Mouse (Mus musculus) kidney, embryonic 16.5 days (tissue): Measurements from ENCODE around the gene Ildr1. TPM values are rescaled to one million over a fixed set of nuclear protein-coding genes. Genes with fewer than 3 reads are reported as not detected.

Experiments
- ATAC-seq: fragments of 200-750 bp; cut with Nextera tagmentation; 2 replicates; pipeline ENCODE4 v1.8.0; 2017; ENCODE audit warnings: moderate TSS enrichment; ENCODE audit not compliant: low FRiP score, low TSS enrichment
- H3K27ac ChIP-seq: fragments of 300-500 bp; sonication (generic); 2 replicates; pipeline ENCODE4 v1.5.1; 2014; ENCODE audit warnings: low read length
- H3K27me3 ChIP-seq: fragments of 300-500 bp; sonication (generic); 2 replicates; pipeline ENCODE4 v1.6.1; 2014; ENCODE audit warnings: low read length, control low read depth, mixed read lengths; ENCODE audit not compliant: insufficient read depth
- H3K36me3 ChIP-seq: fragments of 300-500 bp; sonication (generic); 2 replicates; pipeline ENCODE4 v1.6.1; 2014; ENCODE audit warnings: low read length, control low read depth, mixed read lengths; ENCODE audit not compliant: insufficient read depth
- H3K4me1 ChIP-seq: fragments of 300-500 bp; sonication (generic); 2 replicates; pipeline ENCODE4 v1.6.1; 2014; ENCODE audit warnings: low read length, control low read depth, mixed read lengths; ENCODE audit not compliant: insufficient read depth
- H3K4me2 ChIP-seq: fragments of 300-500 bp; sonication (generic); replicated peaks from 2 replicates; pipeline ENCODE4 v1.6.1; 2014; ENCODE audit warnings: low read depth, low read length
- H3K4me3 ChIP-seq: fragments of 300-500 bp; sonication (generic); 2 replicates; pipeline ENCODE4 v1.5.1; 2014; ENCODE audit warnings: mild to moderate bottlenecking, low read length
- H3K9ac ChIP-seq: fragments of 300-500 bp; sonication (generic); replicated peaks from 2 replicates; pipeline ENCODE4 v1.6.1; 2014; ENCODE audit warnings: low read length
- H3K9me3 ChIP-seq: fragments of 300-500 bp; sonication (generic); 2 replicates; pipeline ENCODE4 v1.6.1; 2016; ENCODE audit warnings: low read length, control low read depth
- whole genome bisulfite sequencing: fragments of 180-500 bp; shearing (Covaris S2); extraction: QIAGEN DNeasy Blood & Tissue Kit; methylation state at CpG from one replicate; pipeline ENCODE4 v1.1.7; 2014; 5-methylcytosine and 5-hydroxymethylcytosine counted together
- polyA plus RNA-seq: library from polyadenylated mRNA; unstranded; fragments of >200 nt; fragmentation: Nextera tagmentation; extraction: Ambion mirVana; gene quantifications from 2 replicates; pipeline ENCODE4 v1.2.1, GENCODE M21; 2015

Gene Ildr1
- 8.8 and 9.6 TPM in 2 replicates for polyA plus RNA-seq

DNA sequence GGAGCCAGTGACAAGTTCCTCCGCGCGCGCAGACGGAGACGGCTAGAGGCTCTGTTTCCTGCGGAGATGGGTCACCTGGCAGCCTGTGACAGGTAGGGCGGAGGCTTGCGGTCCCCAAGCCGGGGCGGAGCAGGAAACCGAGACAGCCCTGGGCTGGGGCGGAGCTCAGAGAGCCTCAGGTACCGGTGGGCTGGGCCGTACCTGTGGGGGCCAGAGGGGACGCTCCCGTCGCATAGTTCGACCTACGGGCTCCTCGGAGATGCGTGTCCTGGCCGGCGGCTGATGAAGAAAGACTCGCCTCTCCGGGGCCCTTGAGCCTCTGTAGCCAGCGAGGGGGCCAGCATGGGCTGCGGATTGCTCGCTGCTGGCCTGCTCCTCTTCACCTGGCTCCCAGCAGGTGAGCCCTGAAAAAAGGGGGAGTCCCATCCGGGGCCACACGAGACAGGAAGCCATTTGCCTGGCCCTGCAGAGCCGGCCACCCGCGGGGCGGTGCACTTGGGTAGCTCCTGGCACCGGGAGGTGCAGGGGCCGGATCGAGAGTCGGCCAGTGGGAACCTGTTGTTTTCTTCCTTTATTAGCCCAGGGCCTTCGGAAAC, at the start of gene Ildr1:
TSS of gene Ildr1 (plus strand) at position 161 of the 596 bp plus-strand sequence.
- peak; percentile 92 for ATAC-seq
- H3K27ac ChIP-seq, result peak within 1 kb of the TSS; percentile 46; the same call in 1 of the 2 replicates

DNA sequence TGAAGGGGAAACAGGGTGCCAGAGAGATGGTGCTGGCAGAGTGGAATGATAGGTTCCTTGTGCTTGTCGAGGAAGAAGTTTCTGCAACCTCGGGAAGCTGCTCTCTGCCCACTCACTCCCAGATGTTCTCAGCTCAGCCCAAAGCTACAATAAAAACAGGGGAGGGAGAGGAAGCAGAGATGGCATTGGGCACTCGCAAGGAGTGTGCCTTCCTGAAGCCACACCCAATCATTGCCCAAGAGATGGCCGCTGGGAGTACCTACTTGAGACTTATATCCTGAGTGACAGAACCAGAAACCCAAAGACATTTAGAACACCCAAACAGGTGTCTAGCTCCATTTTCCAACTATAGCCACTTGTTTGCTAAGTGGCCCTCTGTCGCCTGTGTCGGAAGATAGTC, 48.7 kb upstream of the Ildr1 start:
- Histone ChIP-seq H3K36me3 (no peaks in the 10 kb centered on the region), H3K9me3 (no peaks in the 10 kb centered on the region), H3K9ac (no peak overlapping the region), H3K4me1 (no peaks in the 10 kb centered on the region), H3K27ac (no peak overlapping the region), H3K4me3 (no peak overlapping the region), H3K27me3 (no peaks in the 10 kb centered on the region), H3K4me2 (no peak overlapping the region)
- ATAC-seq, result no peak
- WGBS, result 81% methylated on average over 6 of the region's 6 CpGs

More for the DNA sequence above, at the start of gene Ildr1:
- Histone ChIP-seq H3K4me2 (peak within 1 kb of the TSS; percentile 72), H3K36me3 (no peaks in the 10 kb centered on the region), H3K4me3 (peak within 1 kb of the TSS; percentile 59), H3K27me3 (peaks cover 13% of the 10 kb centered on the region), H3K9me3 (no peaks in the 10 kb centered on the region), H3K9ac (peak within 1 kb of the TSS; percentile 68), H3K4me1 (0 out of 2 replicates have a peak, but pooled peaks cover 3% of the 10 kb centered on the region)
- under 1% methylated on average over 39 of the region's 40 CpGs for whole genome bisulfite sequencing

GRCm38 (mm10) chr16:36649304-36649703, 44.5 kb upstream of the Ildr1 start:
- H3K4me1 ChIP-seq, result no peaks in the 10 kb centered on the region
- no peak overlapping the region for H3K9ac ChIP-seq
- H3K36me3 ChIP-seq, result no peaks in the 10 kb centered on the region
- H3K27ac ChIP-seq, result no peak overlapping the region
- no peak for ATAC-seq
- no peaks in the 10 kb centered on the region for H3K27me3 ChIP-seq
- H3K4me2 ChIP-seq, result no peak overlapping the region
- WGBS, result 50% methylated on average over 3 of the region's 3 CpGs
- no peaks in the 10 kb centered on the region for H3K9me3 ChIP-seq
- H3K4me3 ChIP-seq, result no peak overlapping the region

- no peak for ATAC-seq
- Histone ChIP-seq H3K4me2 (no peak overlapping the region), H3K9ac (no peak overlapping the region), H3K9me3 (no peaks in the 10 kb centered on the region), H3K27ac (no peak overlapping the region), H3K36me3 (no peaks in the 10 kb centered on the region), H3K4me1 (no peaks in the 10 kb centered on the region), H3K4me3 (no peak overlapping the region), H3K27me3 (no peaks in the 10 kb centered on the region)
- 83% methylated on average over 4 of the region's 4 CpGs for WGBS
Measured at GRCm38 (mm10) chr16:36650511-36650910, 43.3 kb upstream of the Ildr1 start.

DNA sequence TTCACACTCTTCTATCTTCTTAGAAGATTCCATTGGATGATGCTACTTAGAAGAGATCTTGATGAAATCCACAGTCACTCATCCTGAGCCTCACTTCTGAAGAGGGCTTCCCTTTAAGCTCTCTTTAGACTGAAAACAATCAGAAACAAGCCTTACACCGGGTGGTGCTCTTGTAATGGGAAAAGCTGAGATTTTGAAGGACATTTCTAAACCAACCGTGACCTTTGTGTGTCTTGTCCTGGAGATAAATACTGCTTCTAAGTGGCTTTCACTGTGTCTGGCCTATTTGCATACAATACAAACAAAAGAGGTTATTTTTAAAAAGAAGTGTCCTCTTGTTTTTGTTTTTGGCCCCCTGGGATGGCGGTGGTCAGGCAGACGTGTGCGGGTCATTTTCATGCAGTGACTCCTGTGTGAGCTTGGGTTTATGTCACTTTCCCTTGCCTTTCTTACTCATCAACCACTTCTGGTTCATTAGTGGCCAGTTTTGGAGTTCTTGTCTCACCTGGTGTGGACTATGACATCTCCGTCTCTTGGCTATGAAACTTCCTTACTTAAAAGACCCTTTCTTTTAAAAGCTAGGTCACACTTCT, 42.5 kb upstream of the Ildr1 start:
- Histone ChIP-seq H3K4me2 (no peak overlapping the region), H3K4me1 (no peaks in the 10 kb centered on the region), H3K4me3 (no peak overlapping the region), H3K9ac (no peak overlapping the region), H3K9me3 (no peaks in the 10 kb centered on the region), H3K36me3 (no peaks in the 10 kb centered on the region), H3K27ac (no peak overlapping the region), H3K27me3 (no peaks in the 10 kb centered on the region)
- no peak for ATAC-seq
- 75% methylated on average over 6 of the region's 6 CpGs for WGBS

GRCm38 (mm10) chr16:36655199-36655598, 38.6 kb upstream of the Ildr1 start:
- Histone ChIP-seq H3K36me3 (no peaks in the 10 kb centered on the region), H3K27ac (no peak overlapping the region), H3K4me3 (no peak overlapping the region), H3K4me2 (no peak overlapping the region), H3K9me3 (peaks cover 4% of the 10 kb centered on the region), H3K4me1 (no peaks in the 10 kb centered on the region), H3K9ac (no peak overlapping the region), H3K27me3 (no peaks in the 10 kb centered on the region)
- WGBS, result 100% methylated on average over 1 of the region's 1 CpGs
- no peak for ATAC-seq

DNA sequence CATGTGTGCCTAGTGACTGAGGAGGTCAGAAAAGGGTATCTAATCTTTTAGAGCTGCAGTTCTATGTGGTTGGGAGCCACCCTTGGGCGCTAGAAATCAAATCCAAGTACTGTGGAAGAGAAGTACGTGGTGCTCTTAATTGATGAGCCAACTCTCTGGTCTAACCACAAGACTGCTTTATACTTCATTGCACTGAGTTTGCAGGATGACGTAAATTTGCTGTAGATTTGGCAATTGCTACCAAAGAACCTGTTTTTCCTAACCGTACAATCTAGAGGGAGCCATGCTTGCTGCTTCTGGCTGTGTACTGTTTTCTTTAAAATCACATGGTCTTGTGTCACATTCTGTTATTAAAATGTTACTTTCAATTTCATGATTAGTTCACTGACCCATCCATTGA, 37.9 kb upstream of the Ildr1 start:
- no peak overlapping the region for H3K4me2 ChIP-seq
- H3K4me1 ChIP-seq, result no peaks in the 10 kb centered on the region
- H3K9me3 ChIP-seq, result peaks cover 4% of the 10 kb centered on the region
- ATAC-seq, result no peak
- H3K27me3 ChIP-seq, result no peaks in the 10 kb centered on the region
- no peak overlapping the region for H3K4me3 ChIP-seq
- no peak overlapping the region for H3K9ac ChIP-seq
- no peaks in the 10 kb centered on the region for H3K36me3 ChIP-seq
- WGBS, result 77% methylated on average over 4 of the region's 4 CpGs
- H3K27ac ChIP-seq, result no peak overlapping the region

DNA sequence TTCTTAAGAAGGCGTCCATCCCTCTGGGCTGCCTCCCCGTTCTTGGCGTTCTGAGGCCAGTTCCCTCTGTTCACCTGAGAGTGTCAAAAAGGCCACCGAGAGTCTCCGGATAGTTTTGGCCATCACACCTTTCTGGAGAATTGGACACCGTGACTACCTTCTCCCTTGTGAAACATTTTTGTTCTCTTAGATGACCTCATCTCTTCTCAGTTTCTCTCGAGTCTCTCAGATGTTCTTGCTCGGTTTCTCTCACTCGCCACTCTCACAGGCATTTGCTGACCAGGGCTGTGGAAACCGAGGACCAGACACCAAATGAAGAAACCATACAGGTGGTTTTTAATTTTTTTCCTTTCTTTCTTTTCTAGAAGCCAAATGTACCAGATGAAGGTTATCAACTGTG, 32.4 kb upstream of the Ildr1 start:
- H3K9ac ChIP-seq, result no peak overlapping the region
- H3K4me3 ChIP-seq, result no peak overlapping the region
- no peaks in the 10 kb centered on the region for H3K36me3 ChIP-seq
- H3K9me3 ChIP-seq, result peaks cover 4% of the 10 kb centered on the region
- no peak for ATAC-seq
- no peaks in the 10 kb centered on the region for H3K4me1 ChIP-seq
- no peak overlapping the region for H3K4me2 ChIP-seq
- no peaks in the 10 kb centered on the region for H3K27me3 ChIP-seq
- WGBS, result 74% methylated on average over 10 of the region's 10 CpGs
- H3K27ac ChIP-seq, result no peak overlapping the region

DNA sequence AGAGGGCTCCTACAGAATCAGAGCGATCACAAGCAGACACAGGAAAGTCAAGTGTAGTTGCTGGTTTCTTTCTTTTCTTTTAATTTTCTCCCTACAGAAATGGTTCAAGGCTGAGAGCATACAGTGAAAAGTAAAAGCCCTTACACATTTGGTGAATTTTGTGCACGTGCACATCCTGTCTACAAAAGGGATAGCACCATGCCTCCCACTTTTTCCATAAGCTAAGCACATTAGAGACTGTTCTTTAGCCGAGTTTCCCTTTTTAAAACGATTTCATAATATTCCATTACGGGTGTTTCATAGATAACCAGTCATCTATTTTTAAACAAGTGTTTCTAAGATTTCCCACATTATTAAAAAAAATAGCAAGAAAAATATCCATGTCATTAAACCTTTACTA, 30.3 kb upstream of the Ildr1 start:
- ATAC-seq, result no peak
- H3K4me2 ChIP-seq, result no peak overlapping the region
- no peaks in the 10 kb centered on the region for H3K9me3 ChIP-seq
- H3K9ac ChIP-seq, result no peak overlapping the region
- H3K4me3 ChIP-seq, result no peak overlapping the region
- no peaks in the 10 kb centered on the region for H3K27me3 ChIP-seq
- no peak overlapping the region for H3K27ac ChIP-seq
- no peaks in the 10 kb centered on the region for H3K36me3 ChIP-seq
- no peaks in the 10 kb centered on the region for H3K4me1 ChIP-seq
- 88% methylated on average over 5 of the region's 5 CpGs for WGBS

DNA sequence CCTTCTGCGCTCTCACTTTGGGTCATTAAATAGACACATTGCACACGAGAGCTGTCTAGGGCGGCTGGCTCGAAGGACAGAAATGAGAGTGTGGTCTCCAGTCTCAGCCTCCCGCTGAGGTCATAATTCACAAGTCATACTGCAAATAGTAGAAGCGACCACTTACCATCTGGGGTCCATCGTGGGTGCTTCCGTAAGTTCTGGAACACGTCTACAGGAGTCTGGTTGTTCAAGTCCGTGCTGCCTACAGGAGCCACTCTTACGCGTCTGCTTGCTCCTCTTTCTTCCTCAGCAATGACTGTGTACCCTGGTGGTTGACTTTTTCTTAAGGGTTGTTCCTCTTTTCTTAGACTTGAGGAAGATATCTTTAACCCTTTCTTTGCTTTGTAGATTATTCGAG, 28.0 kb upstream of the Ildr1 start, which contains the start of gene Cd86:
TSS of gene Cd86 (minus strand) at position 300 of the 400 bp plus-strand sequence.
- no peak for ATAC-seq
- H3K4me2 ChIP-seq, result no peak within 1 kb of the TSS

More for the DNA sequence above, 28.0 kb upstream of the Ildr1 start, which contains the start of gene Cd86:
- no peak within 1 kb of the TSS for H3K27ac ChIP-seq
- 49% methylated on average over 13 of the region's 13 CpGs for WGBS
- H3K27me3 ChIP-seq, result no peaks in the 10 kb centered on the region
- H3K4me1 ChIP-seq, result no peaks in the 10 kb centered on the region
- no peaks in the 10 kb centered on the region for H3K36me3 ChIP-seq
- no peaks in the 10 kb centered on the region for H3K9me3 ChIP-seq
- H3K4me3 ChIP-seq, result no peak within 1 kb of the TSS
- no peak within 1 kb of the TSS for H3K9ac ChIP-seq
